Mouse (Mus musculus) embryonic facial prominence, embryonic 10.5 days (tissue): ENCODE results near the gene Impg2. TPM values are rescaled to one million over a fixed set of nuclear protein-coding genes. Genes with fewer than 3 reads are reported as not detected.

Experiments used
- DNase-seq: peaks from one replicate; pipeline ENCODE4 v3.0.0-alpha.2; 2017; ENCODE audit warnings: low spot score
- H3K27ac ChIP-seq: fragments of 300-500 bp; sonication (generic); replicated peaks from 2 replicates; pipeline ENCODE4 v1.5.1; 2016; ENCODE audit warnings: mild to moderate bottlenecking
- H3K27me3 ChIP-seq: fragments of 300-500 bp; sonication (generic); replicated peaks from 2 replicates; pipeline ENCODE4 v1.6.1; 2016; ENCODE audit warnings: low read depth, mild to moderate bottlenecking; ENCODE audit not compliant: poor library complexity, severe bottlenecking
- H3K36me3 ChIP-seq: fragments of 300-500 bp; sonication (generic); replicated peaks from 2 replicates; pipeline ENCODE4 v1.6.1; 2016; ENCODE audit warnings: mild to moderate bottlenecking, moderate library complexity
- H3K4me1 ChIP-seq: fragments of 300-500 bp; sonication (generic); 2 replicates; pipeline ENCODE4 v1.6.1; 2016
- H3K4me3 ChIP-seq: fragments of 300-500 bp; sonication (generic); 2 replicates; pipeline ENCODE4 v1.5.1; 2016; ENCODE audit warnings: mild to moderate bottlenecking, moderate library complexity
- H3K9me3 ChIP-seq: fragments of 300-500 bp; sonication (generic); 2 replicates; pipeline ENCODE4 v1.6.1; 2016; ENCODE audit warnings: mild to moderate bottlenecking
- WGBS: fragments of 180-500 bp; shearing (Covaris S2); methylation state at CpG from one replicate; pipeline ENCODE4 v1.1.7; 2016; 5-methylcytosine and 5-hydroxymethylcytosine counted together
- polyA plus RNA-seq: library from polyadenylated mRNA; unstranded; fragments of >200 nt; fragmentation: Nextera tagmentation; extraction: Ambion mirVana; gene quantifications from 2 replicates; pipeline ENCODE4 v1.2.1, GENCODE M21; 2016

The Impg2 gene
- polyA plus RNA-seq, 1 experiment from 2014 or later, result 0.05 TPM

GRCm38 (mm10) chr16:56307575-56307974 is 103.5 kb downstream of the Impg2 start:
- H3K9me3 ChIP-seq, result no peaks in the 10 kb centered on the region
- no peaks in the 10 kb centered on the region for H3K36me3 ChIP-seq
- no peak overlapping the region for H3K27ac ChIP-seq
- H3K4me1 ChIP-seq, result no peaks in the 10 kb centered on the region
- no peak for DNase-seq
- no peaks in the 10 kb centered on the region for H3K27me3 ChIP-seq
- no peak overlapping the region for H3K4me3 ChIP-seq
- 65% methylated on average over 4 of the region's 4 CpGs for WGBS

- Histone ChIP-seq H3K36me3 (no peaks in the 10 kb centered on the region), H3K9me3 (no peaks in the 10 kb centered on the region), H3K4me1 (no peaks in the 10 kb centered on the region), H3K27me3 (no peaks in the 10 kb centered on the region), H3K27ac (no peak overlapping the region), H3K4me3 (no peak overlapping the region)
- DNase-seq, result no peak
Measured at GRCm38 (mm10) chr16:56311291-56311690, 107.2 kb downstream of the Impg2 start.

Other genes starting within 250 kb of the Impg2 start
- gene Rpl24, start 238.0 kb upstream of the Impg2 start, polyA plus RNA-seq, result 735 and 738 TPM in 2 replicates
- 17.1 and 18.7 TPM in 2 replicates for gene Zbtb11, start 230.4 kb upstream of the Impg2 start, polyA plus RNA-seq
- gene Pcnp, start 174.6 kb upstream of the Impg2 start, polyA plus RNA-seq, result 307 and 319 TPM in 2 replicates
- gene Trmt10c, start 166.5 kb upstream of the Impg2 start, polyA plus RNA-seq, result 33.6 TPM in 2 replicates
- 30.9 and 35.3 TPM in 2 replicates for gene Senp7, start 156.0 kb upstream of the Impg2 start, polyA plus RNA-seq